Mouse (Mus musculus): ENCODE measurements around the gene Gtf2ird1. TPM values are rescaled to one million over a fixed set of nuclear protein-coding genes. Genes with fewer than 3 reads are reported as not detected.
"Not testable (repeated sequence)": the region's sequence is repeated elsewhere in the genome, so short reads cannot be mapped to it uniquely, and the experiment has no call there.

Gtf2ird1 gene
- polyA plus RNA-seq, 1 experiment from 2014 or later = 84.4 TPM

DNA sequence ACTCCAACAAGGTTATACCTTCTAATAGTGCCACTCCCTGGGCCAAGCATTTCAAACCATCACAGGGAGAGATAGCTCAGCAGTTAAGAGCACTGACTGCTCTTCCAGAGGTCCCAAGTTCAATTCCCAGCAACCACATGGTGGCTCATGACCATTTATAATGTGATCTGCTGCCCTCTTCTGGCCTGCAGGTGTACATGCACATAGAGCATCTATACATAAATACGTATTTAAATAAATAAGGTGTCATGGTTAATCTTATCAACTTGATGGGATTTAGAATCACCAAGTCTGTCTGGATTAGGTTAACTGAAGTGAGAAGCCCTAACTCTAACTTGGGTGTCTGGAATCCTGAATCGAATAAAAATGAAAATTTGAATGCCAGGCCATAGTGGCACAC is 109.5 kb downstream of the Gtf2ird1 start:
- Histone ChIP-seq H3K4me1 (replicated peaks) (peaks cover 5% of the 10 kb centered on the region; the same call in 1 of the 2 replicates), H3K9ac (no peak overlapping the region), H3K27me3 (replicated peaks) (no peaks in the 10 kb centered on the region), H3K4me2 (replicated peaks) (no peak overlapping the region), H3K27ac (no peak overlapping the region), H3K9me3 (no peaks in the 10 kb centered on the region), H3K36me3 (no peaks in the 10 kb centered on the region), H3K4me3 (replicated peaks) (no peak overlapping the region)
- WGBS = 78% methylated on average over 2 of the region's 2 CpGs
- ATAC-seq = no peak

DNA sequence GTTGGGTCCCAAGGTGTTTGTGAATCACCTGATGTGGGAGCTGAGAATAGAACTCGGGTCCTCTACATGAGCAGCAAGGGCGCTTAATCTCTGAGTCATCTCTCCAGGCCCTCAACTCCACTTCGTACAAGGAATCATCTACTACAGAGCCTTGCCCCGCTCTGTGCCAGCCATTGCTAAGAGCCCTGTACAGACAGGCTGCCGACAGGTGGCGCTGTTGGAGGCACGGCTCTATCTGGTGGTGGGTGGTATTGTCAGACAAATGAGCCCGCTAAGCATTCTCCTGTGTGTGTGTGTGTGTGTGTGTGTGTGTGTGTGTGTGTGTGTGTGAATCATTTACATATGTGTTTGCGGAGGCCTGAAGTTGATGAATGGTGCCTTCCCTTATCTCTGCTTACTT is 111.1 kb downstream of the Gtf2ird1 start:
- no peak overlapping the region for H3K27ac ChIP-seq
- H3K4me1 ChIP-seq (replicated peaks) = peaks cover under 1% of the 10 kb centered on the region; the same call in 1 of the 2 replicates
- no peak overlapping the region for H3K4me2 ChIP-seq (replicated peaks)
- H3K9me3 ChIP-seq = no peaks in the 10 kb centered on the region
- H3K4me3 ChIP-seq (replicated peaks) = no peak overlapping the region
- H3K27me3 ChIP-seq (replicated peaks) = no peaks in the 10 kb centered on the region
- no peaks in the 10 kb centered on the region for H3K36me3 ChIP-seq
- H3K9ac ChIP-seq = no peak overlapping the region
- ATAC-seq = 0 out of 2 replicates have a peak, but pooled peaks have one; percentile 26
- 80% methylated on average over 9 of the region's 9 CpGs for WGBS

DNA sequence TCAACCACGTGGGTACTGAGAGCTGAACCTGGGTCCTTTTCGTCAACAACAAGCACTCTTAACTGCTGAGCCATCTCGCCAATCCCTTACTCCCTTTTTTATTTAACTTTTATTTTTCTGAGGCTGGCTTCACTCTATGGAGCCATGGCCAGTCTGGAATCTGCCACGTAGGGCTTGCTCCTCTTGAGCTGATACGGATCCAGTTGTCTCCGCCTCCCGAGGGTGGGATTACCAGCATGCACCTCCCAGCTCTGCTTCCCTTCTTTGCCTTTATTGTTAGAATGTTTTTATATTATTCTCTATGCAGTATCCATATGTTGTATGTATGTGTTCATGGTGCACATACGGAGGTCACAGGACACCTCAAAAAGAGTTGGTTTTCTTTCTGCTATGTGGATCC is 112.4 kb downstream of the Gtf2ird1 start:
- no peaks in the 10 kb centered on the region for H3K27me3 ChIP-seq (replicated peaks)
- no peaks in the 10 kb centered on the region for H3K36me3 ChIP-seq
- 83% methylated on average over 8 of the region's 8 CpGs for WGBS
- no peak overlapping the region for H3K27ac ChIP-seq
- H3K4me3 ChIP-seq (replicated peaks) = no peak overlapping the region
- no peak overlapping the region for H3K9ac ChIP-seq
- H3K4me1 ChIP-seq (replicated peaks) = no peaks in the 10 kb centered on the region
- H3K9me3 ChIP-seq = no peaks in the 10 kb centered on the region
- H3K4me2 ChIP-seq (replicated peaks) = no peak overlapping the region
- no peak for ATAC-seq

DNA sequence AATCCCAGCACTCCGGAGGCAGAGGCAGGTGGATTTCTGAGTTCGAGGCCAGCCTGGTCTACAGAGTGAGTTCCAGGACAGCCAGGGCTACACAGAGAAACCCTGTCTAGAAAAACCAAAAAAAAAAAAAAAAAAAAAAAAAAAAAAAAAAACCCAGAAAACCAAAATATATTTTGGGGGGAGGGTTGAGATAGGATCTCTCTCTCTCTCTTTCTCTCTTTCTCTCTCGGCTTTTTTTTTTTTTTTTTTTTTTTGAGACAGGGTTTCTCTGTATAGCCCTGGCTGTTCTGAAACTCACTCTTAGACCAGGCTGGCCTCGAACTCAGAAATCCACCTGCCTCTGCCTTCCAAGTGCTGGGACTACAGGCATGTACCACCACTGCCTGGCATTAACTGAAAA is 113.0 kb downstream of the Gtf2ird1 start:
- H3K9me3 ChIP-seq; H3K9ac ChIP-seq; H3K27ac ChIP-seq; ATAC-seq; H3K4me2 ChIP-seq (replicated peaks); H3K4me3 ChIP-seq (replicated peaks); H3K4me1 ChIP-seq (replicated peaks); H3K27me3 ChIP-seq (replicated peaks); H3K36me3 ChIP-seq: not testable (repeated sequence)
- WGBS = 95% methylated on average over 4 of the region's 4 CpGs

DNA sequence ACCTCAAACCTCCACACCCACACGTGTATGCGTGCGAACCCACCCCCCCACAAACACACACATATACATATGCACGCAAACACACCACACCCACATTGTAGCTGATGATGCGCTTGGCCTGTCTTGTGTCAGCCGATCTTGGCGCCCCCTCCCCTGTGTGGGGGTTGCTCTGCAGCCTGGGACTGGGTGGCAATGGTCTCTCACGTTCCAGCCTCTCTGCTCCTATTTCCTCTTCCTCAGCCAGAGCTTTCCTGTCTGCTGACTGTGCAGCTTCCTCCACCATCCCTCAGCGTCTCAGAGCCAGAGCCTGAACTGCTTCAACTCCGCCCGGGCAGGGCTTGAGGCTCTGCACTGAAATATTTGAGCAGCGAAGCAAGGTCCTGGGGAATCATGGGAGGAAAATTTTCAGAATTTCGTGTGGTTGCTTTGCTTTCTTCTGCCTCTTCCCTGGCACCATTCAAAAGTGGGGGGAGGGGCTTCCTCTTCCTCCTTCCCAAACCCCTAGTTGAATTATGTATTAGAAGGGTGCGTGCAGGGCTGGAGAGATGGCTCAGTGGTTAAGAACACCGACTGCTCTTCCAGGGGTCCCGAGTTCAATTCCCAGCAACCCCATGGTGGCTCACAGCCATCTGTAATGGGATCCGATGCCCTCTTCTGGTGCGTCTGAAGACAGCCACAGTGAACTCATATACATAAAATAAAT is 113.9 kb downstream of the Gtf2ird1 start:
- Histone ChIP-seq H3K4me1 (replicated peaks) (no peaks in the 10 kb centered on the region), H3K4me3 (replicated peaks) (no peak overlapping the region), H3K36me3 (no peaks in the 10 kb centered on the region), H3K4me2 (replicated peaks) (no peak overlapping the region; the same call in 1 of the 2 replicates), H3K27ac (no peak overlapping the region), H3K9me3 (no peaks in the 10 kb centered on the region), H3K9ac (no peak overlapping the region), H3K27me3 (replicated peaks) (no peaks in the 10 kb centered on the region)
- WGBS = 70% methylated on average over 18 of the region's 18 CpGs
- ATAC-seq = peak; percentile 44; the same call in 1 of the 2 replicates

DNA sequence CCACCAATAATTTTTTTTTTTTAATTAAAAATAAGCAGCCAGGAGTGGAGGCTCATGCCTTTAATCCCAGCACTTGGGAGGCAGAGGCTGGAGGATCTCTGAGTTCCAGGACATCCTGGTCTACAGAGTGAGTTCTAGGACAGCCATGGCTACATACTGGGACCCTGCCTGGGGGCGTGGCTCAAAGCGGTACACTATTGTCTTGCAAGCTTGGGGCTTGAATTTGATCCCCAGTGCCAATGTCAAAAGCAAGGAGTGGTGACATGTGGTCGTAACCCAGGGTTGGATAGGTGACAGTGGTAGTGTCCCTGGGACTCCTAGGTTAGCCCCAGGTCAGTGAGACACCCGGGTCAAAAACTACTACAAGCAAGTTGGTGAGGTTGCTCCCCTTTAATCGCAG is 114.8 kb downstream of the Gtf2ird1 start:
- WGBS = 92% methylated on average over 5 of the region's 5 CpGs

DNA sequence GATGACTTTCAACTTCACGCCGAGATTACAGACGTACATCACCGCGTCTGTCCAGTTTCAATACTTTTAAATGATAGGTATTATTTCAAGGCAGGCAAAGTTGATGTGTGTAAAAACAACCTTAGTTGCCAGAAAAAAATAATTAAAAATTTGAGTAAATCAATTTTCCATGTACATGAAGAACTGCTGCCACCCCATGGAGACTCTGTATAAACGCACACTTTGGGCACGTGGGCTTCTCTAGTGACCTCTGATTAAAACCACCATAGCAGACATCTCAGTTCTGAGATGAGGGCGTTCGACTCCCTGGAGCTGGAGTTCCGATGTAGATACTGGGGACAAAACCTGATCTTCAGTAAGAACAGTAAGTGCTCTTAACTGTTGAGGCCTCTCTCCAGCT is 115.2 kb downstream of the Gtf2ird1 start:
- no peaks in the 10 kb centered on the region for H3K27me3 ChIP-seq (replicated peaks)
- no peaks in the 10 kb centered on the region for H3K36me3 ChIP-seq
- no peaks in the 10 kb centered on the region for H3K4me1 ChIP-seq (replicated peaks)
- H3K9ac ChIP-seq = no peak overlapping the region
- no peak overlapping the region for H3K27ac ChIP-seq
- H3K9me3 ChIP-seq = no peaks in the 10 kb centered on the region
- WGBS = 64% methylated on average over 10 of the region's 10 CpGs
- no peak overlapping the region for H3K4me2 ChIP-seq (replicated peaks)
- no peak for ATAC-seq
- H3K4me3 ChIP-seq (replicated peaks) = no peak overlapping the region

More for the DNA sequence above, 114.8 kb downstream of the Gtf2ird1 start:
- Histone ChIP-seq H3K27me3 (replicated peaks) (no peaks in the 10 kb centered on the region), H3K9me3 (no peaks in the 10 kb centered on the region), H3K4me2 (replicated peaks) (no peak overlapping the region), H3K36me3 (no peaks in the 10 kb centered on the region), H3K27ac (no peak overlapping the region), H3K4me1 (replicated peaks) (no peaks in the 10 kb centered on the region), H3K4me3 (replicated peaks) (no peak overlapping the region), H3K9ac (no peak overlapping the region)
- ATAC-seq = no peak

GRCm38 (mm10) chr5:134340101-134340522 is 116.4 kb downstream of the Gtf2ird1 start:
- Histone ChIP-seq H3K27me3 (replicated peaks) (no peaks in the 10 kb centered on the region), H3K36me3 (no peaks in the 10 kb centered on the region), H3K9me3 (no peaks in the 10 kb centered on the region), H3K9ac (no peak overlapping the region), H3K27ac (no peak overlapping the region), H3K4me3 (replicated peaks) (no peak overlapping the region), H3K4me1 (replicated peaks) (no peaks in the 10 kb centered on the region), H3K4me2 (replicated peaks) (no peak overlapping the region)
- ATAC-seq = no peak
- WGBS = 31% methylated on average over 6 of the region's 6 CpGs

DNA sequence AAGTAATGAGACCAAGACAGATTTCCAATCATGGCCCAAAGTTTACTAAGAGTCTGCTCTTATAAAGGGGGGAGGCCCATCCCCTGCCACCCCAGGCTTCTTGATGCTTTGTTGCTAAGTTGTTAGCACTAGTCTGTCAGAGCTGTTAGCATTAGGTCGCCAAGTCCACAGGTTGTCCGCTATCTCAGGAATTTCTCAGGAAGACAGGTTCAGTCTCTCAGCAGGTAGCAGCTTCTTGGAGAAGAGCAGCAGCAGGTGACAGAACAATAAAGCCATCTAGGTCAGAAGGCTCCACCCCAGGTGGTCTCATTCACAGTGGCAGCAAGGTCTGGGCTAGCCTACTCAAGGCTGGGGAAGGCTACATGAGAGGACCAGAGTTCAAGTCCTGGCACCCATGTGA is 119.5 kb downstream of the Gtf2ird1 start:
- not testable (repeated sequence) for H3K27me3 ChIP-seq (replicated peaks); H3K4me3 ChIP-seq (replicated peaks); ATAC-seq; H3K4me2 ChIP-seq (replicated peaks); H3K9ac ChIP-seq; H3K36me3 ChIP-seq; H3K4me1 ChIP-seq (replicated peaks); H3K9me3 ChIP-seq; H3K27ac ChIP-seq
- 57% methylated on average over 2 of the region's 2 CpGs for WGBS

GRCm38 (mm10) chr5:134332743-134333142 is 123.8 kb downstream of the Gtf2ird1 start:
- Histone ChIP-seq H3K9me3 (no peaks in the 10 kb centered on the region), H3K9ac (no peak overlapping the region), H3K27me3 (replicated peaks) (no peaks in the 10 kb centered on the region), H3K36me3 (no peaks in the 10 kb centered on the region), H3K4me3 (replicated peaks) (no peak overlapping the region), H3K4me2 (replicated peaks) (no peak overlapping the region), H3K27ac (no peak overlapping the region), H3K4me1 (replicated peaks) (peaks cover 7% of the 10 kb centered on the region; the same call in 1 of the 2 replicates)
- peak; percentile 44 for ATAC-seq
- WGBS = 44% methylated on average over 8 of the region's 8 CpGs

GRCm38 (mm10) chr5:134330082-134330481 is 126.4 kb downstream of the Gtf2ird1 start:
- H3K4me3 ChIP-seq (replicated peaks) = no peak overlapping the region
- peaks cover 7% of the 10 kb centered on the region; the same call in 1 of the 2 replicates for H3K4me1 ChIP-seq (replicated peaks)
- no peak overlapping the region for H3K4me2 ChIP-seq (replicated peaks)
- ATAC-seq = peak; percentile 64
- WGBS = 81% methylated on average over 2 of the region's 2 CpGs
- no peak overlapping the region for H3K27ac ChIP-seq
- H3K36me3 ChIP-seq = no peaks in the 10 kb centered on the region
- no peaks in the 10 kb centered on the region for H3K9me3 ChIP-seq
- H3K9ac ChIP-seq = no peak overlapping the region
- H3K27me3 ChIP-seq (replicated peaks) = no peaks in the 10 kb centered on the region

GRCm38 (mm10) chr5:134329311-134329710 is 127.2 kb downstream of the Gtf2ird1 start:
- Histone ChIP-seq H3K4me1 (replicated peaks) (peaks cover 7% of the 10 kb centered on the region; the same call in 1 of the 2 replicates), H3K9ac (no peak overlapping the region), H3K4me2 (replicated peaks) (no peak overlapping the region), H3K27me3 (replicated peaks) (no peaks in the 10 kb centered on the region), H3K4me3 (replicated peaks) (no peak overlapping the region), H3K27ac (no peak overlapping the region), H3K9me3 (no peaks in the 10 kb centered on the region), H3K36me3 (no peaks in the 10 kb centered on the region)
- WGBS = 62% methylated on average over 4 of the region's 4 CpGs
- ATAC-seq = no peak

GRCm38 (mm10) chr5:134328482-134329001 is 128.0 kb downstream of the Gtf2ird1 start:
- Histone ChIP-seq H3K4me1 (replicated peaks) (peaks cover 11% of the 10 kb centered on the region; the same call in 1 of the 2 replicates), H3K36me3 (no peaks in the 10 kb centered on the region), H3K27ac (no peak overlapping the region), H3K4me3 (replicated peaks) (no peak overlapping the region), H3K9me3 (no peaks in the 10 kb centered on the region), H3K9ac (no peak overlapping the region), H3K27me3 (replicated peaks) (no peaks in the 10 kb centered on the region), H3K4me2 (replicated peaks) (no peak overlapping the region)
- no peak for ATAC-seq
- 84% methylated on average over 6 of the region's 6 CpGs for WGBS

Measured in intestine, embryonic 15.5 days (tissue).